Mouse (Mus musculus): ENCODE results near the gene Gtf2i. TPM values are rescaled to one million over a fixed set of nuclear protein-coding genes. Genes with fewer than 3 reads are reported as not detected.

Gtf2i gene
- polyA plus RNA-seq, 1 experiment from 2014 or later: 182 TPM

DNA sequence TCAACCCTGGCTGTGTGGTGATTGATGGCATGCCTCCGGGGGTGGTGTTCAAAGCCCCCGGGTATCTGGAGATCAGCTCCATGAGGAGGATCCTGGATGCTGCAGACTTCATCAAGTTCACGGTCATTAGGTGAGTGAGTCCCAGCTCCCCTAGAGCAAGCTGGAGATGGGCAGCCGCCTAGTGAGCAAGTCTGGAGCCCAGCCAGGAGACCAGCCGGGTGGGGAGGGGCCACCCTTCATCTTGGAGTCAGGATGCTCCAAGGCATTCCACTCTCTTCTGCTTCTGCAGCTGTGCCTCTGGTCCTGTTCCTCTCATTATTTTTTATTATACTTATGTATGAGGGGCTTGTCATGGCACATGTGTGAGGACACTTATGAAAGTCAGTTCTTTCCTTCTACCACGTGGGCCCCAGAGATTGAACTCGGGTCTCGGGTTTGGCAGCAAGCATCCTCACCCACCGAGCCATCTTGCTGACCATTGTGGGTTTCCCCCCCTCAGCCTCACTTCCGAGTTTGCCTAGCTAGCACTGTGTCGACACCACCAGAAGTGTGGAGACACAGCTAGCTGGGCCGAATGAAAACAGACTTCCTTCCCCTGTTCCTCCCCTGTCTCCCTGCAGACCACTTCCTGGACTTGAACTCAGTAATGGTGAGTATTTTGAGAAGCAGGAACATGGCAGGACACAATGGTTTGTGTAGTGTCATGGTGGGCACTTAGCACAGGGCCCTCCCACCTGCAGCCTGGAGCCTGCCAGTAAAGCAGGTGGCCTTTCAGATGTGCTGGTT, 100.3 kb downstream of the Gtf2i start:
- WGBS: 78% methylated on average over 12 of the region's 12 CpGs
- no peak overlapping the region for H3K4me2 ChIP-seq (replicated peaks)
- H3K9me3 ChIP-seq: no peaks in the 10 kb centered on the region
- H3K4me3 ChIP-seq: no peak overlapping the region
- 0 out of 2 replicates have a peak, but pooled peaks cover 4% of the 10 kb centered on the region for H3K36me3 ChIP-seq
- ATAC-seq (replicated peaks): no peak
- H3K9ac ChIP-seq (replicated peaks): no peak overlapping the region
- H3K4me1 ChIP-seq: no peaks in the 10 kb centered on the region
- no peak overlapping the region for H3K27ac ChIP-seq (replicated peaks)
- H3K27me3 ChIP-seq: no peaks in the 10 kb centered on the region

- WGBS: 78% methylated on average over 11 of the region's 11 CpGs
- Histone ChIP-seq H3K27ac (replicated peaks) (no peak overlapping the region), H3K4me1 (no peaks in the 10 kb centered on the region), H3K4me3 (no peak overlapping the region), H3K27me3 (no peaks in the 10 kb centered on the region), H3K9me3 (no peaks in the 10 kb centered on the region), H3K4me2 (replicated peaks) (no peak overlapping the region), H3K9ac (replicated peaks) (no peak overlapping the region), H3K36me3 (0 out of 2 replicates have a peak, but pooled peaks cover 5% of the 10 kb centered on the region)
- ATAC-seq (replicated peaks): no peak
Measured at GRCm38 (mm10) chr5:134209931-134210554, 104.5 kb downstream of the Gtf2i start.

- WGBS: 86% methylated on average over 10 of the region's 10 CpGs
- 0 out of 2 replicates have a peak, but pooled peaks cover 5% of the 10 kb centered on the region for H3K36me3 ChIP-seq
Measured at GRCm38 (mm10) chr5:134206721-134207120, 107.8 kb downstream of the Gtf2i start.

DNA sequence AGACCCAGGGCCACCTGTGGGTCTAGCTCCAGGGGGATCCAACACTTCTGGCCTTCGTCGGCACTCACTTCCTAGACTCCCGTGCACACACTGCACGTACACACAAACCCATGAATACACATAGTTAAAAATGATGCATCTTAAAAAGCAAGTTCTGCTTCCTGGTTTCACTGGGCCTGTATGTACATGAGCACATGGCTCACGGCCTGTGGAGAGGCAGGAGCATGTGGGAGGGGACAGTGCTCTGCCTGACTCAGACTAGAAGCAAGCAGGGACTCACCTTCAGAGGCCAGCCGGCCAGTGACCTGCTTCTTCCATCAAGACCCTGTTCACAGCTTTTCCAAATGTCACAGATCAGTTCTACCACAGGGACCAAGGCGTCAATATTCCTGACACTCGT, 120.9 kb downstream of the Gtf2i start:
- H3K27ac ChIP-seq (replicated peaks): no peak overlapping the region
- H3K9me3 ChIP-seq: no peaks in the 10 kb centered on the region
- 91% methylated on average over 8 of the region's 8 CpGs for WGBS
- no peak overlapping the region for H3K4me2 ChIP-seq (replicated peaks)
- no peak overlapping the region for H3K4me3 ChIP-seq
- H3K9ac ChIP-seq (replicated peaks): no peak overlapping the region
- no peak for ATAC-seq (replicated peaks)
- peaks cover 13% of the 10 kb centered on the region for H3K36me3 ChIP-seq
- H3K27me3 ChIP-seq: no peaks in the 10 kb centered on the region
- no peaks in the 10 kb centered on the region for H3K4me1 ChIP-seq

More at GRCm38 (mm10) chr5:134206721-134207120, 107.8 kb downstream of the Gtf2i start:
- no peak for ATAC-seq (replicated peaks)
- H3K9ac ChIP-seq (replicated peaks): no peak overlapping the region
- H3K27ac ChIP-seq (replicated peaks): no peak overlapping the region
- H3K9me3 ChIP-seq: no peaks in the 10 kb centered on the region
- H3K4me1 ChIP-seq: no peaks in the 10 kb centered on the region
- no peak overlapping the region for H3K4me2 ChIP-seq (replicated peaks)
- no peaks in the 10 kb centered on the region for H3K27me3 ChIP-seq
- no peak overlapping the region for H3K4me3 ChIP-seq

GRCm38 (mm10) chr5:134188571-134188970, 126.0 kb downstream of the Gtf2i start:
- H3K27me3 ChIP-seq: no peaks in the 10 kb centered on the region
- H3K4me1 ChIP-seq: peaks cover 4% of the 10 kb centered on the region
- no peaks in the 10 kb centered on the region for H3K9me3 ChIP-seq
- H3K36me3 ChIP-seq: no peaks in the 10 kb centered on the region
- H3K27ac ChIP-seq (replicated peaks): no peak overlapping the region
- no peak for ATAC-seq (replicated peaks)
- H3K4me3 ChIP-seq: no peak overlapping the region
- no peak overlapping the region for H3K9ac ChIP-seq (replicated peaks)
- WGBS: 92% methylated on average over 7 of the region's 7 CpGs
- H3K4me2 ChIP-seq (replicated peaks): no peak overlapping the region

Small RNA genes lying within 50 kb of the gene (microRNA-seq; reads per million reads assigned to microRNA genes)
- gene Mir3965: not detected

Other genes starting within 250 kb of the Gtf2i start
- gene Castor2, start 215.0 kb downstream of the Gtf2i start, polyA plus RNA-seq (2015; fragmentation: Nextera tagmentation; extraction: Ambion mirVana): 27.6 and 28.3 TPM in 2 replicates
- gene Rcc1l, start 138.0 kb downstream of the Gtf2i start, polyA plus RNA-seq (2015; fragmentation: Nextera tagmentation; extraction: Ambion mirVana): 22.4 and 23.8 TPM in 2 replicates
- gene Gtf2ird2, start 130.7 kb downstream of the Gtf2i start, polyA plus RNA-seq (2015; fragmentation: Nextera tagmentation; extraction: Ambion mirVana): 11.8 and 13.2 TPM in 2 replicates
- 2.1 and 2.4 TPM in 2 replicates for gene Ncf1, start 85.1 kb downstream of the Gtf2i start, polyA plus RNA-seq (2015; fragmentation: Nextera tagmentation; extraction: Ambion mirVana)
- gene Gtf2ird1, start 142.0 kb upstream of the Gtf2i start, polyA plus RNA-seq (2015; fragmentation: Nextera tagmentation; extraction: Ambion mirVana): 89.7 and 93.3 TPM in 2 replicates
- gene Clip2, start 237.7 kb upstream of the Gtf2i start, polyA plus RNA-seq (2015; fragmentation: Nextera tagmentation; extraction: Ambion mirVana): 14.7 and 15.0 TPM in 2 replicates
- gene Syna, start 245.4 kb upstream of the Gtf2i start, polyA plus RNA-seq (2015; fragmentation: Nextera tagmentation; extraction: Ambion mirVana): 0.36 and 0.59 TPM in 2 replicates